Mouse (Mus musculus): ENCODE measurements around the gene Rrp8. TPM values are rescaled to one million over a fixed set of nuclear protein-coding genes. Genes with fewer than 3 reads are reported as not detected.

Gene Rrp8
- 24.5 TPM for polyA plus RNA-seq (2014; fragmentation: Illumina TruSeq; extraction: RNeasy Lipid Tissue Mini Kit (QIAGEN cat#74804); ENCODE audit: low read depth, low replicate concordance)

DNA sequence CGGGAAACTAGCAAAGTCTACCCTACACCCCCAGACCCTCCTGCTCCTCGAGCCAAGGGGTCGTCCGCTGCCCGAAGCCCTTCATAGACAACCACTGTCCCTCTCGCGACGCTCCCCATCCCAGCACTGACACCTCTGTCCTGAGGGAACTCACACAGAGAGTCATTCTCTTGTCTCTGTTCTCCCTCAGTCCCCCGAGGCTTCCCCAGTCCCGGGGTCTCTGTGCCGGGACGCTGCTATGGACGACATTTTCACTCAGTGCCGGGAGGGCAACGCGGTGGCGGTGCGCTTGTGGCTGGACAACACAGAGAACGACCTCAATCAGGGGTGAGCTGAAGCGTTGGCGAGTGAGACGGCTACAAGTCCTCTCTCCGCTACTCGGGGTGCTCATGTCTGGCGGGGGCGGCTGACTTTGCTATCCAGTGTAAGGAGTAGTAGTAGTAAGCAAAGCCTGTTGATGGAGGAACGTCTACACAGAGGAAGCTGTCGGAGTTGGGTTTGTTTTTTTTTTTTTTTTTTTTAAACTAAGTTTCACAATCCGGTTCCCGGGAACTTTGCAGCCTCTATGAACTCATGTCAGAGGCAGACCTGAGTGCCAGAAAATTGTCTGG is at the start of gene Rrp8:
Gene Rrp8, minus strand, starts transcription at position 475 of the 611 bp plus-strand sequence.

DNA sequence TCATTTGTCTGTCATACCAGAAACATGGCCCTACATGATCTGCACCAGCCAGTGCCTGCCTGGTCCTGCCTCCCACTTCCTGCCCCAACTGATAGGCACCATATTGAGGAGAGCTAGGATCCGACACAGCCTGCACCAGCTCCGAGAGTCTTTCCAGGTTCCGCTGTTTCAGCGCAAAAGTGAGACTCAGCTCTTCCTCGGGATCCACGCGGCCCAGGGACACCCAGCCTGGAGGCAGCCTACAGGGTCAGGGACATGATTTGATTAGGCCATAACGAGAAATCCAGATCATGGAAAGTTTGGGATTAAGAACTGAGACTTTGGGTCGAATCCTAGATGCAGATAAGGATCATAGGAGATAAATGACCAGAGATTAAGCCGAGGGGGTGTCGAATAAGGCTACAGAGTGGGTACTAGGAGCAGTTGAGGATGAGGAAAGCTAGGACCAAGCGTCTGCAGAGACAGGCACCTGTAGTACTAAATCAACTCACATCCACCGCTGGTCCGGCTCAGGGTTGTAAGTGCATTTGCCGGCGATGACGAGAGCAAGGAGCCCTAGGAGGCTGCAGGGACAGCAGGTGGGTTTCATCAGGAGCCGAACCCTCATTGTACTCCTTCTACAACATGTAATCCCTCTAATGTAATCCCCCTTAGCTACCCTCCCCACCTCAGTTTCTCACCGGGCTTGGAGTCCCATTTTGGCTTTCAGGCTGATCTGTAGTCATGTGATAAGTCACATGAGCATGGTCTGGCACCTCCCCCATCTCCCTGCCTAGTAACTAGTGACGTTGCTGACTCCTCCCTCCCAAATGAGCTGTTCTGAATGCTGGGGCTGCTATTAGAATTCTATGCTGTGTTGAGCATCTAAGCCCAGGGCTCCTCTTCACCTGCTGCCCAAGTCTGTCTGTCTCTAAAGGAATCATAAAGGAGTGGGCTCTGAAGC is 14.6 kb upstream of the Rrp8 start, which contains the start of gene Tpp1:
Gene Tpp1, minus strand, starts transcription at position 745 of the 943 bp plus-strand sequence.

DNA sequence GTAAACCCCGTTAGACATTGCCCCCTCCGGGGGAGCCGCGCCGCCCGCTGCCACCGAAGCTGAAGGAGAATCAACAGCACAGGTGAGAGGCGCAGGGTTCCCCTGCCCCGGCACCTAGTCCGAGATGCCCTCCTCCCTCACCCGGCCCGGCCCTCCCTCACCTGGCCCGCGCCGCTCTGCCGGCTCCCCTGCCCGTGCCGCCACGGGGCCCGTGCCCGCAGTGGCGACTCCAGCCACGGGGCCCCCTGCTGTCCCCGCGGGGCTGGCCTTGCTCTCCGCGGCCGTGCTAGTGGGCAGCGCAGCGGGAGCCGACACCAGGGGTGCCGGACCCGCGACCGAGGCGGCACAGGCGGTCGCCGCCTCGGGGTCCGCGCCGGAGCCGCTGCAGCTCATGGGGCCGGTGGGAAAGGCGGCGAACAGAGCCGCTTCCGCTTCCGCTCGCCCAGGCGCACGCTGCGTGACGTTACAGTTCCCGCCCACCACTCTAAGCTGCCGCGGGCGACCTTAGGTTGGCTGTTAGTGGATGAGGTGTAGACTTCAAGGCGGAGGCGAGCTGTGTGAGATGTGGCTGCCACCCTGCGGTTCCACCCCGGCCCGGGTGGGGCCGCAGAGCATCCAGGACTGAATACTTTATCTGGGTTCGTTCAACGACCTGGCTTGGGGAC is 6.9 kb upstream of the Rrp8 start, which contains the start of gene Taf10:
Gene Taf10, minus strand, starts transcription at position 436 of the 665 bp plus-strand sequence.

GRCm38 (mm10) chr7:105736264-105736901 is 802 bp downstream of the Rrp8 start, which contains the start of gene Ilk:
Ilk (plus strand) TSS chr7:105736592.

Other genes with a start within 250 kb of the Rrp8 start
- gene Smpd1, start 183.0 kb downstream of the Rrp8 start, polyA plus RNA-seq (2014; fragmentation: Illumina TruSeq; extraction: RNeasy Lipid Tissue Mini Kit (QIAGEN cat#74804); ENCODE audit: low read depth, low replicate concordance) = 5.8 TPM
- gene Apbb1, start 155.7 kb downstream of the Rrp8 start, polyA plus RNA-seq (2014; fragmentation: Illumina TruSeq; extraction: RNeasy Lipid Tissue Mini Kit (QIAGEN cat#74804); ENCODE audit: low read depth, low replicate concordance) = 1.4 TPM
- not detected for gene Hpx, start 137.2 kb downstream of the Rrp8 start, polyA plus RNA-seq (2014; fragmentation: Illumina TruSeq; extraction: RNeasy Lipid Tissue Mini Kit (QIAGEN cat#74804); ENCODE audit: low read depth, low replicate concordance)
- 5.9 TPM for gene Trim3, start 103.8 kb downstream of the Rrp8 start, polyA plus RNA-seq (2014; fragmentation: Illumina TruSeq; extraction: RNeasy Lipid Tissue Mini Kit (QIAGEN cat#74804); ENCODE audit: low read depth, low replicate concordance)
- 47.9 TPM for gene Timm10b, start 97.3 kb downstream of the Rrp8 start, polyA plus RNA-seq (2014; fragmentation: Illumina TruSeq; extraction: RNeasy Lipid Tissue Mini Kit (QIAGEN cat#74804); ENCODE audit: low read depth, low replicate concordance)
- 12.3 TPM for gene Arfip2, start 97.0 kb downstream of the Rrp8 start, polyA plus RNA-seq (2014; fragmentation: Illumina TruSeq; extraction: RNeasy Lipid Tissue Mini Kit (QIAGEN cat#74804); ENCODE audit: low read depth, low replicate concordance)
- gene Gm45799, start 96.8 kb downstream of the Rrp8 start, polyA plus RNA-seq (2014; fragmentation: Illumina TruSeq; extraction: RNeasy Lipid Tissue Mini Kit (QIAGEN cat#74804); ENCODE audit: low read depth, low replicate concordance) = 1.3 TPM
- gene Dnhd1, start 86.6 kb downstream of the Rrp8 start, polyA plus RNA-seq (2014; fragmentation: Illumina TruSeq; extraction: RNeasy Lipid Tissue Mini Kit (QIAGEN cat#74804); ENCODE audit: low read depth, low replicate concordance) = 1.7 TPM
- 41.2 TPM for gene Ilk, start 793 bp downstream of the Rrp8 start, polyA plus RNA-seq (2014; fragmentation: Illumina TruSeq; extraction: RNeasy Lipid Tissue Mini Kit (QIAGEN cat#74804); ENCODE audit: low read depth, low replicate concordance)
- 11.1 TPM for gene Taf10, start 7.0 kb upstream of the Rrp8 start, polyA plus RNA-seq (2014; fragmentation: Illumina TruSeq; extraction: RNeasy Lipid Tissue Mini Kit (QIAGEN cat#74804); ENCODE audit: low read depth, low replicate concordance)
- 145 TPM for gene Tpp1, start 14.8 kb upstream of the Rrp8 start, polyA plus RNA-seq (2014; fragmentation: Illumina TruSeq; extraction: RNeasy Lipid Tissue Mini Kit (QIAGEN cat#74804); ENCODE audit: low read depth, low replicate concordance)
- 0.17 TPM for gene Dchs1, start 50.3 kb upstream of the Rrp8 start, polyA plus RNA-seq (2014; fragmentation: Illumina TruSeq; extraction: RNeasy Lipid Tissue Mini Kit (QIAGEN cat#74804); ENCODE audit: low read depth, low replicate concordance)
- 15.7 TPM for gene Mrpl17, start 73.7 kb upstream of the Rrp8 start, polyA plus RNA-seq (2014; fragmentation: Illumina TruSeq; extraction: RNeasy Lipid Tissue Mini Kit (QIAGEN cat#74804); ENCODE audit: low read depth, low replicate concordance)
- 31.2 TPM for gene Gm4070, start 216.6 kb upstream of the Rrp8 start, polyA plus RNA-seq (2014; fragmentation: Illumina TruSeq; extraction: RNeasy Lipid Tissue Mini Kit (QIAGEN cat#74804); ENCODE audit: low read depth, low replicate concordance)